Mouse (Mus musculus) megakaryocyte, adult 5-6 weeks (primary cell): ENCODE results near the gene Sh3glb2. TPM values are rescaled to one million over a fixed set of nuclear protein-coding genes. Genes with fewer than 3 reads are reported as not detected.

Experiments
- ATAC-seq: 2 replicates; pipeline ENCODE4 v1.8.0; 2016; ENCODE audit warnings: mild to moderate bottlenecking, inconsistent platforms; ENCODE audit not compliant: poor library complexity, severe bottlenecking
- total RNA-seq, 2 experiments: library from RNA; stranded (forward) in 1 of 2; stranded (reverse) in 1 of 2; fragments of 153-499, 151-499 nt in 1 of 2; fragments of 221-1000, 200-1000 nt in 1 of 2; gene quantifications; 2 replicates each; pipeline versions ENCODE4 v1.2.3 to v1.2.4; 2015 to 2017

The Sh3glb2 gene
- total RNA-seq, 2 experiments from 2014 or later, result 14.9 to 24.3 TPM

GRCm38 (mm10) chr2:30343601-30344137, 15.5 kb downstream of the Sh3glb2 start:
- ATAC-seq, result no peak

GRCm38 (mm10) chr2:30342544-30342943, 16.6 kb downstream of the Sh3glb2 start:
- ATAC-seq, result no peak

GRCm38 (mm10) chr2:30342061-30342460, 17.1 kb downstream of the Sh3glb2 start:
- ATAC-seq, result no peak

- no peak for ATAC-seq
Observed at GRCm38 (mm10) chr2:30337179-30337578, 22.0 kb downstream of the Sh3glb2 start.

GRCm38 (mm10) chr2:30336174-30336915, 22.8 kb downstream of the Sh3glb2 start:
- ATAC-seq, result no peak

- ATAC-seq, result no peak
Observed at GRCm38 (mm10) chr2:30335324-30335723, 23.8 kb downstream of the Sh3glb2 start.

- ATAC-seq, result no peak
Observed at GRCm38 (mm10) chr2:30328791-30329190, 30.3 kb downstream of the Sh3glb2 start.

GRCm38 (mm10) chr2:30327276-30327675, 31.9 kb downstream of the Sh3glb2 start:
- ATAC-seq, result no peak

GRCm38 (mm10) chr2:30325296-30325695, 33.8 kb downstream of the Sh3glb2 start:
- ATAC-seq, result no peak

- ATAC-seq, result no peak
Observed at GRCm38 (mm10) chr2:30323111-30323510, 36.0 kb downstream of the Sh3glb2 start.

- ATAC-seq, result no peak
Observed at GRCm38 (mm10) chr2:30319260-30319659, 39.9 kb downstream of the Sh3glb2 start.

- no peak for ATAC-seq
Observed at GRCm38 (mm10) chr2:30316955-30317354, 42.2 kb downstream of the Sh3glb2 start.

GRCm38 (mm10) chr2:30316136-30316535, 43.0 kb downstream of the Sh3glb2 start:
- ATAC-seq, result no peak

- no peak for ATAC-seq
Observed at GRCm38 (mm10) chr2:30311481-30311880, 47.7 kb downstream of the Sh3glb2 start.

GRCm38 (mm10) chr2:30309351-30309750, 49.8 kb downstream of the Sh3glb2 start:
- ATAC-seq, result no peak

GRCm38 (mm10) chr2:30306087-30306486, 53.0 kb downstream of the Sh3glb2 start:
- ATAC-seq, result no peak

GRCm38 (mm10) chr2:30299966-30300365, 59.2 kb downstream of the Sh3glb2 start:
- ATAC-seq, result no peak

- no peak for ATAC-seq
Observed at GRCm38 (mm10) chr2:30299525-30299924, 59.6 kb downstream of the Sh3glb2 start.

Other genes starting within 250 kb of the Sh3glb2 start
- gene Zer1, start 234.8 kb downstream of the Sh3glb2 start, total RNA-seq (2015), result 10.1 and 11.7 TPM in 2 replicates
- 8.7 and 10.7 TPM in 2 replicates for gene Zer1, start 234.8 kb downstream of the Sh3glb2 start, total RNA-seq (2017)
- 21.2 and 25.8 TPM in 2 replicates for gene Tbc1d13, start 225.6 kb downstream of the Sh3glb2 start, total RNA-seq (2015)
- 36.5 and 50.0 TPM in 2 replicates for gene Tbc1d13, start 225.6 kb downstream of the Sh3glb2 start, total RNA-seq (2017)
- gene Endog, start 187.8 kb downstream of the Sh3glb2 start, total RNA-seq (2015), result 2.3 and 4.1 TPM in 2 replicates
- gene Endog, start 187.8 kb downstream of the Sh3glb2 start, total RNA-seq (2017), result 2.9 and 4.0 TPM in 2 replicates
- 5.4 and 5.5 TPM in 2 replicates for gene Spout1, start 180.9 kb downstream of the Sh3glb2 start, total RNA-seq (2015)
- gene Spout1, start 180.9 kb downstream of the Sh3glb2 start, total RNA-seq (2017), result 8.5 and 11.7 TPM in 2 replicates
- gene Kyat1, start 153.5 kb downstream of the Sh3glb2 start, total RNA-seq (2015), result 1.5 and 2.3 TPM in 2 replicates
- gene Kyat1, start 153.5 kb downstream of the Sh3glb2 start, total RNA-seq (2017), result 3.3 and 5.0 TPM in 2 replicates
- 17.9 and 18.4 TPM in 2 replicates for gene Lrrc8a, start 121.6 kb downstream of the Sh3glb2 start, total RNA-seq (2015)
- gene Lrrc8a, start 121.6 kb downstream of the Sh3glb2 start, total RNA-seq (2017), result 10.5 and 13.0 TPM in 2 replicates
- gene Gm28035, start 118.8 kb downstream of the Sh3glb2 start, total RNA-seq (2015), result 0.04 TPM in 1 of 2 replicates, not detected in the other
- not detected in 2 replicates for gene Gm28035, start 118.8 kb downstream of the Sh3glb2 start, total RNA-seq (2017)
- 3.3 and 3.8 TPM in 2 replicates for gene Phyhd1, start 93.1 kb downstream of the Sh3glb2 start, total RNA-seq (2015)
- 1.3 and 1.8 TPM in 2 replicates for gene Phyhd1, start 93.1 kb downstream of the Sh3glb2 start, total RNA-seq (2017)
- 4.0 TPM in 1 of 2 replicates, not detected in the other for gene Gm28038, start 78.3 kb downstream of the Sh3glb2 start, total RNA-seq (2015)
- gene Gm28038, start 78.3 kb downstream of the Sh3glb2 start, total RNA-seq (2017), result not detected in 2 replicates
- 5.5 and 6.6 TPM in 2 replicates for gene Dolk, start 73.0 kb downstream of the Sh3glb2 start, total RNA-seq (2015)
- gene Dolk, start 73.0 kb downstream of the Sh3glb2 start, total RNA-seq (2017), result 10.1 and 13.0 TPM in 2 replicates
- gene Nup188, start 72.9 kb downstream of the Sh3glb2 start, total RNA-seq (2015), result 16.4 and 18.7 TPM in 2 replicates
- 11.1 and 13.2 TPM in 2 replicates for gene Nup188, start 72.9 kb downstream of the Sh3glb2 start, total RNA-seq (2017)
- gene Miga2, start 4.9 kb upstream of the Sh3glb2 start, total RNA-seq (2015), result 2.0 and 2.1 TPM in 2 replicates
- gene Miga2, start 4.9 kb upstream of the Sh3glb2 start, total RNA-seq (2017), result 2.7 and 5.2 TPM in 2 replicates
- 5.3 and 6.0 TPM in 2 replicates for gene Dolpp1, start 32.9 kb upstream of the Sh3glb2 start, total RNA-seq (2015)
- 11.5 and 16.8 TPM in 2 replicates for gene Dolpp1, start 32.9 kb upstream of the Sh3glb2 start, total RNA-seq (2017)
- 26.2 and 29.6 TPM in 2 replicates for gene Crat, start 56.5 kb upstream of the Sh3glb2 start, total RNA-seq (2015)
- gene Crat, start 56.5 kb upstream of the Sh3glb2 start, total RNA-seq (2017), result 13.9 and 14.2 TPM in 2 replicates
- 68.9 and 69.0 TPM in 2 replicates for gene Ptpa, start 56.7 kb upstream of the Sh3glb2 start, total RNA-seq (2015)
- 44.3 and 45.9 TPM in 2 replicates for gene Ptpa, start 56.7 kb upstream of the Sh3glb2 start, total RNA-seq (2017)
- 0.18 and 0.40 TPM in 2 replicates for gene Ier5l, start 114.9 kb upstream of the Sh3glb2 start, total RNA-seq (2015)
- gene Ier5l, start 114.9 kb upstream of the Sh3glb2 start, total RNA-seq (2017), result 0.99 and 1.1 TPM in 2 replicates
- 0.27 and 0.60 TPM in 2 replicates for gene Cstad, start 235.7 kb upstream of the Sh3glb2 start, total RNA-seq (2015)
- gene Cstad, start 235.7 kb upstream of the Sh3glb2 start, total RNA-seq (2017), result not detected in 2 replicates